Mouse (Mus musculus) forebrain, embryonic 16.5 days (tissue): Measurements from ENCODE around the gene B3gntl1. TPM values are rescaled to one million over a fixed set of nuclear protein-coding genes. Genes with fewer than 3 reads are reported as not detected.
A peak's percentile ranks its signal among the peaks of the same experiment; 100 is the strongest.

Experiments
- ATAC-seq: fragments of 200-750 bp; cut with Nextera tagmentation; 2 replicates; pipeline ENCODE4 v1.8.0; 2017; ENCODE audit warnings: mild to moderate bottlenecking, moderate library complexity
- H3K27ac ChIP-seq: fragments of 300-500 bp; sonication (generic); 2 replicates; pipeline ENCODE4 v1.5.1; 2014; ENCODE audit warnings: low read length, control low read depth
- H3K27me3 ChIP-seq: fragments of 300-500 bp; sonication (generic); replicated peaks from 2 replicates; pipeline ENCODE4 v1.6.1; 2014; ENCODE audit warnings: low read length; ENCODE audit not compliant: control insufficient read depth, insufficient read depth
- H3K36me3 ChIP-seq: fragments of 300-500 bp; sonication (generic); 2 replicates; pipeline ENCODE4 v1.6.1; 2014; ENCODE audit not compliant: control insufficient read depth, insufficient read depth
- H3K4me1 ChIP-seq: fragments of 300-500 bp; sonication (generic); replicated peaks from 2 replicates; pipeline ENCODE4 v1.6.1; 2014; ENCODE audit warnings: low read length; ENCODE audit not compliant: control insufficient read depth, insufficient read depth
- H3K4me2 ChIP-seq: fragments of 300-500 bp; sonication (generic); 2 replicates; pipeline ENCODE4 v1.6.1; 2014; ENCODE audit warnings: mild to moderate bottlenecking, low read length, control low read depth
- H3K4me3 ChIP-seq: fragments of 300-500 bp; sonication (generic); replicated peaks from 2 replicates; pipeline ENCODE4 v1.5.1; 2014; ENCODE audit warnings: mild to moderate bottlenecking, low read length, control low read depth
- H3K9ac ChIP-seq: fragments of 300-500 bp; sonication (generic); replicated peaks from 2 replicates; pipeline ENCODE4 v1.6.1; 2014; ENCODE audit warnings: low read depth, low read length, control low read depth
- H3K9me3 ChIP-seq: fragments of 300-500 bp; sonication (generic); 2 replicates; pipeline ENCODE4 v1.6.1; 2016; ENCODE audit warnings: low read length; ENCODE audit not compliant: control insufficient read depth
- WGBS: fragments of 180-500 bp; shearing (Covaris S2); extraction: QIAGEN DNeasy Blood & Tissue Kit; methylation state at CpG from one replicate; pipeline ENCODE4 v1.1.7; 2014; 5-methylcytosine and 5-hydroxymethylcytosine counted together
- polyA plus RNA-seq: library from polyadenylated mRNA; unstranded; fragments of >200 nt; fragmentation: Nextera tagmentation; extraction: Ambion mirVana; gene quantifications from 2 replicates; pipeline ENCODE4 v1.2.1, GENCODE M21; 2015

Gene B3gntl1
- 7.4 and 7.8 TPM in 2 replicates for polyA plus RNA-seq

DNA sequence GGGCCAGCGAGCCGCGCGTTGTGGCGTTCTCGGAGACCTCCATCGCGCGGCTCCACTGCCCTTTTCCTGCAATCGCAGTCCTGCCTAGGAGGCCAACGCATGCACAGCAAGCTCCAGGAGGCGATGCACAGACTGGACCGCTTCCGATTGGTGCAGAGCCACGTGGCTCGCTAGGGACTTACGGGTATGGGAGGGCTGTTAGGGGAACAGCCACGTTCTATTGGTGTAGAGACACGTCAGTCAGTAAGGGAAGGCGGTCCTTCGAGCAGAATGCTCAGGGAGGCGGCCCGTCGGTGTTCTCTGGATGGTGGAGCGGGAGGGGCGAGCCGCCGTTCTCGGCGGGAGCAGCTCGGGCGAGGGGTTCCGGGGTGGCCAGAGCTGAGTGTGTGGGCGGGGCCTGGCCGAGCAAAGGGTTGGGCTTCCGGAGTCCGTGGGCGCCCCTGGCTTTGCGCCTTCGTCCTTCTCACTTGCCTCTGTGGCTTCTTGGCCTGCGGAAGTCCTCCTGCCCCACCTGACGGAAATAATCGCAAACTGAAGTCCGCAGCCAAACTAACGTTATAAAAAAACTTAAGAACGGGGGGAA, at the start of gene B3gntl1:
TSS of gene B3gntl1 (minus strand) at position 164 of the 583 bp plus-strand sequence.
- peak within 1 kb of the TSS; percentile 84 for H3K4me2 ChIP-seq
- H3K4me1 ChIP-seq, result peaks cover 9% of the 10 kb centered on the region; the same call in 1 of the 2 replicates
- H3K27ac ChIP-seq, result peak within 1 kb of the TSS; percentile 91
- peak within 1 kb of the TSS; percentile 76 for H3K4me3 ChIP-seq
- under 1% methylated on average over 46 of the region's 46 CpGs for WGBS
- no peaks in the 10 kb centered on the region for H3K36me3 ChIP-seq
- peak within 1 kb of the TSS; percentile 77 for H3K9ac ChIP-seq
- H3K27me3 ChIP-seq, result no peaks in the 10 kb centered on the region
- peak; percentile 100 for ATAC-seq
- H3K9me3 ChIP-seq, result no peaks in the 10 kb centered on the region

- H3K4me1 ChIP-seq, result no peaks in the 10 kb centered on the region
- no peak overlapping the region for H3K4me2 ChIP-seq
- no peak overlapping the region for H3K9ac ChIP-seq
- H3K4me3 ChIP-seq, result no peak overlapping the region
- no peak for ATAC-seq
- no peaks in the 10 kb centered on the region for H3K9me3 ChIP-seq
- H3K36me3 ChIP-seq, result no peaks in the 10 kb centered on the region
- H3K27ac ChIP-seq, result no peak overlapping the region
- 79% methylated on average over 2 of the region's 2 CpGs for WGBS
- no peaks in the 10 kb centered on the region for H3K27me3 ChIP-seq
Observed at GRCm38 (mm10) chr11:121722434-121722833, 49.5 kb upstream of the B3gntl1 start.

GRCm38 (mm10) chr11:121720752-121721151, 47.8 kb upstream of the B3gntl1 start:
- no peak overlapping the region for H3K27ac ChIP-seq
- no peak for ATAC-seq
- H3K9ac ChIP-seq, result no peak overlapping the region
- H3K9me3 ChIP-seq, result no peaks in the 10 kb centered on the region
- WGBS, result 94% methylated on average over 3 of the region's 3 CpGs
- H3K36me3 ChIP-seq, result no peaks in the 10 kb centered on the region
- no peak overlapping the region for H3K4me2 ChIP-seq
- H3K4me1 ChIP-seq, result no peaks in the 10 kb centered on the region
- H3K4me3 ChIP-seq, result no peak overlapping the region
- no peaks in the 10 kb centered on the region for H3K27me3 ChIP-seq

- Histone ChIP-seq H3K36me3 (no peaks in the 10 kb centered on the region), H3K4me1 (no peaks in the 10 kb centered on the region), H3K27ac (no peak overlapping the region), H3K4me2 (no peak overlapping the region), H3K9me3 (no peaks in the 10 kb centered on the region), H3K9ac (no peak overlapping the region), H3K4me3 (no peak overlapping the region), H3K27me3 (no peaks in the 10 kb centered on the region)
- no peak for ATAC-seq
- WGBS, result 65% methylated on average over 6 of the region's 6 CpGs
Observed at GRCm38 (mm10) chr11:121717724-121718123, 44.8 kb upstream of the B3gntl1 start.

GRCm38 (mm10) chr11:121714745-121715485, 42.0 kb upstream of the B3gntl1 start:
- no peak overlapping the region for H3K4me3 ChIP-seq
- H3K27me3 ChIP-seq, result no peaks in the 10 kb centered on the region
- H3K9ac ChIP-seq, result no peak overlapping the region
- no peaks in the 10 kb centered on the region for H3K4me1 ChIP-seq
- no peaks in the 10 kb centered on the region for H3K9me3 ChIP-seq
- no peak for ATAC-seq
- WGBS, result 91% methylated on average over 2 of the region's 2 CpGs
- no peak overlapping the region for H3K27ac ChIP-seq
- H3K4me2 ChIP-seq, result no peak overlapping the region
- no peaks in the 10 kb centered on the region for H3K36me3 ChIP-seq

GRCm38 (mm10) chr11:121713569-121713968, 40.6 kb upstream of the B3gntl1 start:
- no peak overlapping the region for H3K4me2 ChIP-seq
- no peak overlapping the region for H3K4me3 ChIP-seq
- 91% methylated on average over 2 of the region's 2 CpGs for WGBS
- ATAC-seq, result no peak
- no peak overlapping the region for H3K27ac ChIP-seq
- no peaks in the 10 kb centered on the region for H3K9me3 ChIP-seq
- no peaks in the 10 kb centered on the region for H3K27me3 ChIP-seq
- H3K4me1 ChIP-seq, result no peaks in the 10 kb centered on the region
- no peaks in the 10 kb centered on the region for H3K36me3 ChIP-seq
- H3K9ac ChIP-seq, result no peak overlapping the region

DNA sequence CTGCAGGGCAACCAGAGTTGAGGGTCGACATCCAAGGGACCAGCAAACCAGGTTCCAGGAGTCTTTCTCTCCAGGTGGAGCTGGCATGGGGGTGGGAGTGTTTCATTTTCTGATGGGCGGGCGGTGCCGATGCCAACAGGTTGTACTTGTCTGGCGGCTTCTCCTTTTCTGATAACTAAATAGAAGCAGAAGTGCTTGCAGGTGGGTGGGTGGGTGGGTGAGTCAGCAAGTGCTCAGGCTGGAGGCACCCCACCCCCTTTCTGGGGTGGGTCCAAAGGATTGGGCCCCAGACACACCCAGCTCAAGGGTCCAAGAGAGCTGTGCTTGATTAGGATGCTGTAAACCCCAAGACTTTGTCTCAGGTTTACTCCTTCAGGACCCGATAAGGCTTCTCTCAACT, 40.0 kb upstream of the B3gntl1 start:
- no peak overlapping the region for H3K9ac ChIP-seq
- no peaks in the 10 kb centered on the region for H3K9me3 ChIP-seq
- ATAC-seq, result no peak
- WGBS, result 89% methylated on average over 6 of the region's 6 CpGs
- no peak overlapping the region for H3K4me2 ChIP-seq
- H3K4me1 ChIP-seq, result no peaks in the 10 kb centered on the region
- H3K4me3 ChIP-seq, result no peak overlapping the region
- no peaks in the 10 kb centered on the region for H3K27me3 ChIP-seq
- no peaks in the 10 kb centered on the region for H3K36me3 ChIP-seq
- no peak overlapping the region for H3K27ac ChIP-seq

DNA sequence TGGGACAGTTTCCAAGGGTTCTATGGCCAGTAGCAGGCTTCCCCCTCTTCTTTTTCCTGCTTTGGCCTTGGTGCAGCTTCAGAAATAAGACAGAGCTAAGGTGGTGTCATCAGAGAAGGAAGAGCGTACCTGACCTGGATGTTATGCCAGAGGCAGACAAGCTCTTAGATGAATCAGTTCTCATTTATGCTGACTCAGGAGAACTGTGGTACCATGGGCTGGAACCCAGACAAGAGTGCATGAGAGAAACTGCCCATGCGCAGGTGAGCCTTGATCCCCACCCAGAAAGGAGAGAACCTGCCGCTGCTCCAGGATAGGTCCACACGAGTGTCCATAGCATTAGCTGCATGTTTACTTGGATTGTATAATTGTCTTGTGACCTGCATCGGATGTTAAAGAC, 37.3 kb upstream of the B3gntl1 start:
- Histone ChIP-seq H3K4me3 (no peak overlapping the region), H3K4me2 (no peak overlapping the region), H3K36me3 (no peaks in the 10 kb centered on the region), H3K4me1 (no peaks in the 10 kb centered on the region), H3K9ac (no peak overlapping the region), H3K27ac (no peak overlapping the region), H3K27me3 (no peaks in the 10 kb centered on the region), H3K9me3 (no peaks in the 10 kb centered on the region)
- 95% methylated on average over 5 of the region's 5 CpGs for WGBS
- ATAC-seq, result no peak

DNA sequence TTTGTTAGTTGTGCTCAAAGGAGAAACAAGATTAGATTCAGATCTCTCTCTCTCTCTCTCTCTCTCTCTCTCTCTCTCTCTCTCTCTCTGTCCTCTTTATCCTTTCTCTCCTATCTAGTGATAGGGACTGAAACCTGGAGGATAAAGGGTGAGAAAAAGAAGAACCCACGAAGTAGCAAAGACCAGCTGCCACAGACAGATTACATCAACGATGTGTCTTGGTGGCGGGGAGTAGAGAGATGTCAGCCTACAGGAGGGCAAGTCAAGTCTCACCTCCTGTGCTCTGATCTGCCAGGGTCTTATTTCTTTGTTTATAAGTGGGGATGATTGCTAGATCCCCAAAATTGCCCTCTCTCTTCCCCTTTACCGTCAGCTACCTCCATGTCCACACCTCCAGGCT, 36.3 kb upstream of the B3gntl1 start:
- H3K27ac ChIP-seq, result no peak overlapping the region
- H3K9me3 ChIP-seq, result no peaks in the 10 kb centered on the region
- peaks cover 4% of the 10 kb centered on the region for H3K27me3 ChIP-seq
- WGBS, result 85% methylated on average over 4 of the region's 4 CpGs
- no peak for ATAC-seq
- H3K36me3 ChIP-seq, result no peaks in the 10 kb centered on the region
- H3K9ac ChIP-seq, result no peak overlapping the region
- no peak overlapping the region for H3K4me2 ChIP-seq
- no peak overlapping the region for H3K4me3 ChIP-seq
- H3K4me1 ChIP-seq, result no peaks in the 10 kb centered on the region
